Mouse (Mus musculus) spleen, adult 2 months (tissue): Measurements from ENCODE around the gene Apaf1. TPM values are rescaled to one million over a fixed set of nuclear protein-coding genes. Genes with fewer than 3 reads are reported as not detected.

Source experiments
- DNase-seq, 2 experiments: peaks; one replicate each; pipeline versions ENCODE4 v3.0.0 to v3.0.0-alpha.2; 2012 to 2021; ENCODE audit warnings: low spot score in 2 of 2, low read depth in 1 of 2
- H3K27ac ChIP-seq: fragments of 200-500 bp; 2 replicates; pipeline ENCODE4 v1.5.1; 2012; ENCODE audit warnings: low read length, inconsistent platforms; ENCODE audit not compliant: insufficient read depth
- H3K27me3 ChIP-seq: fragments of 200-500 bp; 2 replicates; pipeline ENCODE4 v1.6.1; 2012; ENCODE audit warnings: mild to moderate bottlenecking, moderate library complexity, low read length, inconsistent platforms; ENCODE audit not compliant: control insufficient read depth, insufficient read depth
- H3K36me3 ChIP-seq: fragments of 200-500 bp; 2 replicates; pipeline ENCODE4 v1.6.1; 2012; ENCODE audit warnings: mild to moderate bottlenecking, low read length, inconsistent platforms; ENCODE audit not compliant: control insufficient read depth, insufficient read depth
- H3K4me1 ChIP-seq: fragments of 200-500 bp; 2 replicates; pipeline ENCODE4 v1.6.1; 2011; ENCODE audit warnings: inconsistent platforms; ENCODE audit not compliant: control insufficient read depth, insufficient read depth, insufficient read length
- H3K4me3 ChIP-seq: fragments of 200-500 bp; 2 replicates; pipeline ENCODE4 v1.5.1; 2011; ENCODE audit warnings: mild to moderate bottlenecking, inconsistent platforms; ENCODE audit not compliant: insufficient read depth, insufficient read length; ENCODE audit errors: extremely low read depth
- CTCF ChIP-seq: fragments of 200-500 bp; IDR thresholded peaks from 2 replicates; pipeline ENCODE4 v1.5.1; 2011; ENCODE audit warnings: mild to moderate bottlenecking, inconsistent platforms; ENCODE audit not compliant: insufficient read depth, insufficient read length, insufficient replicate concordance; ENCODE audit errors: extremely low read depth
- POLR2A ChIP-seq: fragments of 200-500 bp; IDR thresholded peaks from 2 replicates; pipeline ENCODE4 v1.6.1; 2011; ENCODE audit warnings: low read depth, low read length, inconsistent platforms
- WGBS: fragments of 180-500 bp; shearing (Covaris S2); methylation state at CpG from one replicate; pipeline ENCODE4 v1.1.7; 2018; 5-methylcytosine and 5-hydroxymethylcytosine counted together
- polyA plus RNA-seq: library from polyadenylated mRNA; depleted of rRNA; stranded (reverse); fragments of >200 nt; gene quantifications from 2 replicates; pipeline ENCODE4 v1.2.3, GENCODE M21; 2012

Gene Apaf1
- polyA plus RNA-seq, 1 experiment, result 6.5 TPM

GRCm38 (mm10) chr10:90968247-90968646, 114.3 kb downstream of the Apaf1 start:
- no peak for DNase-seq
- H3K27ac ChIP-seq, result no peak overlapping the region
- peaks cover 2% of the 10 kb centered on the region; the same call in 1 of the 2 replicates for H3K4me1 ChIP-seq
- TF ChIP-seq POLR2A (no peak), CTCF (no peak)
- no peak overlapping the region for H3K4me3 ChIP-seq
- no peaks in the 10 kb centered on the region for H3K36me3 ChIP-seq
- H3K27me3 ChIP-seq, result peaks cover 7% of the 10 kb centered on the region; the same call in 1 of the 2 replicates
- 93% methylated on average over 10 of the region's 10 CpGs for WGBS

GRCm38 (mm10) chr10:90966821-90967220, 115.7 kb downstream of the Apaf1 start:
- Histone ChIP-seq H3K27ac (no peak overlapping the region), H3K27me3 (peaks cover 7% of the 10 kb centered on the region; the same call in 1 of the 2 replicates), H3K36me3 (no peaks in the 10 kb centered on the region), H3K4me1 (peaks cover 2% of the 10 kb centered on the region; the same call in 1 of the 2 replicates), H3K4me3 (no peak overlapping the region)
- 26% methylated on average over 9 of the region's 9 CpGs for WGBS
- TF ChIP-seq CTCF, result no peak
- no peak for TF ChIP-seq POLR2A
- DNase-seq, result no peak

- H3K36me3 ChIP-seq, result no peaks in the 10 kb centered on the region
- no peak overlapping the region for H3K27ac ChIP-seq
- TF ChIP-seq POLR2A, result no peak
- no peak for TF ChIP-seq CTCF
- WGBS, result 74% methylated on average over 14 of the region's 14 CpGs
- no peak for DNase-seq
- peaks cover 2% of the 10 kb centered on the region; the same call in 1 of the 2 replicates for H3K4me1 ChIP-seq
- no peak overlapping the region for H3K4me3 ChIP-seq
- peaks cover 7% of the 10 kb centered on the region; the same call in 1 of the 2 replicates for H3K27me3 ChIP-seq
These were observed 116.8 kb downstream of the Apaf1 start for GRCm38 (mm10) chr10:90965671-90966315.

GRCm38 (mm10) chr10:90964511-90964910, 118.1 kb downstream of the Apaf1 start:
- TF ChIP-seq POLR2A (no peak), CTCF (no peak)
- WGBS, result 25% methylated on average over 9 of the region's 9 CpGs
- no peaks in the 10 kb centered on the region for H3K36me3 ChIP-seq
- H3K27ac ChIP-seq, result no peak overlapping the region
- no peak overlapping the region for H3K4me3 ChIP-seq
- peaks cover 2% of the 10 kb centered on the region; the same call in 1 of the 2 replicates for H3K27me3 ChIP-seq
- peaks cover 2% of the 10 kb centered on the region; the same call in 1 of the 2 replicates for H3K4me1 ChIP-seq
- no peak for DNase-seq

GRCm38 (mm10) chr10:90960374-90960773, 122.2 kb downstream of the Apaf1 start:
- 81% methylated on average over 7 of the region's 7 CpGs for WGBS
- no peaks in the 10 kb centered on the region for H3K4me1 ChIP-seq
- H3K27ac ChIP-seq, result no peak overlapping the region
- no peak for TF ChIP-seq POLR2A
- TF ChIP-seq CTCF, result no peak
- no peak overlapping the region for H3K4me3 ChIP-seq
- no peaks in the 10 kb centered on the region for H3K27me3 ChIP-seq
- DNase-seq, result no peak
- H3K36me3 ChIP-seq, result no peaks in the 10 kb centered on the region

- Histone ChIP-seq H3K4me1 (no peaks in the 10 kb centered on the region), H3K4me3 (no peak overlapping the region), H3K27ac (no peak overlapping the region), H3K27me3 (no peaks in the 10 kb centered on the region), H3K36me3 (no peaks in the 10 kb centered on the region)
- no peak for DNase-seq
- 82% methylated on average over 6 of the region's 6 CpGs for WGBS
- no peak for TF ChIP-seq POLR2A
- no peak for TF ChIP-seq CTCF
These were observed 128.7 kb downstream of the Apaf1 start for GRCm38 (mm10) chr10:90953821-90954220.

GRCm38 (mm10) chr10:90953103-90953709, 129.4 kb downstream of the Apaf1 start:
- DNase-seq, result no peak
- H3K4me3 ChIP-seq, result no peak overlapping the region
- no peak for TF ChIP-seq CTCF
- no peak for TF ChIP-seq POLR2A
- no peaks in the 10 kb centered on the region for H3K36me3 ChIP-seq
- H3K4me1 ChIP-seq, result no peaks in the 10 kb centered on the region
- H3K27me3 ChIP-seq, result no peaks in the 10 kb centered on the region
- WGBS, result 89% methylated on average over 15 of the region's 15 CpGs
- no peak overlapping the region for H3K27ac ChIP-seq
